Mouse (Mus musculus) neural tube, embryonic 13.5 days (tissue): ENCODE results near the gene Myo18b. TPM values are rescaled to one million over a fixed set of nuclear protein-coding genes. Genes with fewer than 3 reads are reported as not detected.

ENCODE experiments used
- ATAC-seq: fragments of 200-750 bp; cut with Nextera tagmentation; 2 replicates; pipeline ENCODE4 v1.8.0; 2017; ENCODE audit warnings: low read depth, mild to moderate bottlenecking, moderate TSS enrichment, moderate library complexity
- H3K27ac ChIP-seq: fragments of 300-500 bp; sonication (generic); replicated peaks from 2 replicates; pipeline ENCODE4 v1.5.1; 2015; ENCODE audit warnings: moderate library complexity, mild to moderate bottlenecking, inconsistent platforms
- H3K27me3 ChIP-seq: fragments of 300-500 bp; sonication (generic); 2 replicates; pipeline ENCODE4 v1.6.1; 2015; ENCODE audit warnings: mild to moderate bottlenecking, inconsistent platforms
- H3K36me3 ChIP-seq: fragments of 300-500 bp; sonication (generic); 2 replicates; pipeline ENCODE4 v1.6.1; 2015; ENCODE audit warnings: mild to moderate bottlenecking, inconsistent platforms
- H3K4me1 ChIP-seq: fragments of 300-500 bp; sonication (generic); replicated peaks from 2 replicates; pipeline ENCODE4 v1.6.1; 2015; ENCODE audit warnings: inconsistent platforms
- H3K4me2 ChIP-seq: fragments of 300-500 bp; sonication (generic); 2 replicates; pipeline ENCODE4 v1.6.1; 2015; ENCODE audit warnings: inconsistent platforms, mild to moderate bottlenecking, moderate library complexity
- H3K4me3 ChIP-seq: fragments of 300-500 bp; sonication (generic); 2 replicates; pipeline ENCODE4 v1.5.1; 2015; ENCODE audit warnings: mild to moderate bottlenecking, inconsistent platforms
- H3K9ac ChIP-seq: fragments of 300-500 bp; sonication (generic); 2 replicates; pipeline ENCODE4 v1.6.1; 2015; ENCODE audit warnings: moderate library complexity, mild to moderate bottlenecking, inconsistent platforms
- H3K9me3 ChIP-seq: fragments of 300-500 bp; sonication (generic); 2 replicates; pipeline ENCODE4 v1.6.1; 2016; ENCODE audit warnings: inconsistent platforms
- WGBS: fragments of 180-500 bp; shearing (Covaris S2); methylation state at CpG from one replicate; pipeline ENCODE4 v1.1.7; 2015; 5-methylcytosine and 5-hydroxymethylcytosine counted together
- polyA plus RNA-seq: library from polyadenylated mRNA; unstranded; fragments of >200 nt; fragmentation: Nextera tagmentation; extraction: Ambion mirVana; gene quantifications from 2 replicates; pipeline ENCODE4 v1.2.1, GENCODE M21; 2015

Gene Myo18b
- polyA plus RNA-seq, 1 experiment from 2014 or later: 1.4 TPM

GRCm38 (mm10) chr5:112870729-112871128 lies 25.4 kb downstream of the Myo18b start:
- ATAC-seq: peak; percentile 16; the same call in 1 of the 2 replicates
- no peak overlapping the region for H3K4me3 ChIP-seq
- no peak overlapping the region for H3K4me2 ChIP-seq
- 0 out of 2 replicates have a peak, but pooled peaks cover 3% of the 10 kb centered on the region for H3K4me1 ChIP-seq
- H3K36me3 ChIP-seq: no peaks in the 10 kb centered on the region
- peaks cover 23% of the 10 kb centered on the region for H3K27me3 ChIP-seq
- 24% methylated on average over 9 of the region's 9 CpGs for WGBS
- H3K9ac ChIP-seq: no peak overlapping the region
- no peaks in the 10 kb centered on the region for H3K9me3 ChIP-seq
- no peak overlapping the region for H3K27ac ChIP-seq

- H3K27ac ChIP-seq: no peak overlapping the region
- 75% methylated on average over 5 of the region's 5 CpGs for WGBS
These were observed 27.5 kb downstream of the Myo18b start for GRCm38 (mm10) chr5:112868620-112869019.

DNA sequence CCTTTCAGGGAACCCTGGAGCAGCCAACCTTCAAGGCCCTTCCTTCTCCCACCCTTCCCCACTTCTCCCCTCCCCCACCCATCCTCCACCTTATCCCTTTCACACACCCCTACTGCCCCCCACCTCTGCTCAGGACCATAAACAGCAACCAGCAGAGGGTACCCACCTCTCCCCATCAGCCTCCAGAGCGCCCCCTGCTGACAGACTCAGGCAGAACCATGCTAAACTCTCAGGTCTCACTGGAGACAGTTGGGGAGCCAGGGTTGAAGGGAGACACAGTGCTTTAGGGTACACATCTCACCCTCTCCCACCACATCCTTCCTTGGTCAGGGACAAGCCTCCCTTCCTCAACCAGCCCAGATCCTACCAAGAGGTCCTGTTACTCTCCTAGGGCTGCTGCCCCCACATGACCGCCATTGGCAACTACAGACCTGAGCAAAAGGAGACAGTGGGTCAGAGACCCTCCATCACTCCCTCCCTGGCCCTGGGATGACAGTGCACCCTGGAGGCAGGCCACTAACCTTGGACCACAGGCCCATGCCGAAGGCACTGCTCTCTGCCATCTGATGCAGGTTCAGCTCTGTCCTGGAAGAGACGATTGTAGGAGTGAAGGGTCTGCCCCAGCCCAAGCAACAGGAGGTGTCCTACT lies 31.3 kb downstream of the Myo18b start:
- peaks cover 10% of the 10 kb centered on the region; the same call in 1 of the 2 replicates for H3K27me3 ChIP-seq
- ATAC-seq: peak; percentile 38; the same call in 1 of the 2 replicates

More at GRCm38 (mm10) chr5:112868620-112869019, 27.5 kb downstream of the Myo18b start:
- no peaks in the 10 kb centered on the region for H3K9me3 ChIP-seq
- H3K4me2 ChIP-seq: no peak overlapping the region
- peaks cover 23% of the 10 kb centered on the region for H3K27me3 ChIP-seq
- H3K36me3 ChIP-seq: no peaks in the 10 kb centered on the region
- ATAC-seq: no peak
- H3K4me3 ChIP-seq: no peak overlapping the region
- no peak overlapping the region for H3K9ac ChIP-seq
- 0 out of 2 replicates have a peak, but pooled peaks cover 3% of the 10 kb centered on the region for H3K4me1 ChIP-seq

GRCm38 (mm10) chr5:112859379-112860035 lies 36.7 kb downstream of the Myo18b start:
- H3K4me2 ChIP-seq: no peak overlapping the region
- no peaks in the 10 kb centered on the region for H3K36me3 ChIP-seq
- peaks cover 23% of the 10 kb centered on the region for H3K4me1 ChIP-seq
- H3K27ac ChIP-seq: no peak overlapping the region; the same call in 1 of the 2 replicates
- 32% methylated on average over 12 of the region's 12 CpGs for WGBS
- 0 out of 2 replicates have a peak, but pooled peaks cover 8% of the 10 kb centered on the region for H3K27me3 ChIP-seq
- H3K9me3 ChIP-seq: no peaks in the 10 kb centered on the region
- H3K4me3 ChIP-seq: no peak overlapping the region
- ATAC-seq: no peak
- H3K9ac ChIP-seq: no peak overlapping the region

More for the DNA sequence above, 31.3 kb downstream of the Myo18b start:
- 41% methylated on average over 4 of the region's 4 CpGs for WGBS
- Histone ChIP-seq H3K9me3 (no peaks in the 10 kb centered on the region), H3K27ac (no peak overlapping the region), H3K4me2 (no peak overlapping the region), H3K4me1 (peaks cover 1% of the 10 kb centered on the region; the same call in 1 of the 2 replicates), H3K4me3 (no peak overlapping the region), H3K36me3 (no peaks in the 10 kb centered on the region), H3K9ac (no peak overlapping the region)

GRCm38 (mm10) chr5:112853179-112853578 lies 43.0 kb downstream of the Myo18b start:
- 11% methylated on average over 8 of the region's 8 CpGs for WGBS
- H3K27ac ChIP-seq: peak overlapping the region; percentile 86
- no peak overlapping the region for H3K9ac ChIP-seq
- peaks cover 79% of the 10 kb centered on the region for H3K4me1 ChIP-seq
- H3K4me2 ChIP-seq: no peak overlapping the region
- H3K27me3 ChIP-seq: 0 out of 2 replicates have a peak, but pooled peaks cover 14% of the 10 kb centered on the region
- H3K4me3 ChIP-seq: no peak overlapping the region
- ATAC-seq: peak; percentile 16; the same call in 1 of the 2 replicates
- H3K9me3 ChIP-seq: no peaks in the 10 kb centered on the region
- H3K36me3 ChIP-seq: no peaks in the 10 kb centered on the region

DNA sequence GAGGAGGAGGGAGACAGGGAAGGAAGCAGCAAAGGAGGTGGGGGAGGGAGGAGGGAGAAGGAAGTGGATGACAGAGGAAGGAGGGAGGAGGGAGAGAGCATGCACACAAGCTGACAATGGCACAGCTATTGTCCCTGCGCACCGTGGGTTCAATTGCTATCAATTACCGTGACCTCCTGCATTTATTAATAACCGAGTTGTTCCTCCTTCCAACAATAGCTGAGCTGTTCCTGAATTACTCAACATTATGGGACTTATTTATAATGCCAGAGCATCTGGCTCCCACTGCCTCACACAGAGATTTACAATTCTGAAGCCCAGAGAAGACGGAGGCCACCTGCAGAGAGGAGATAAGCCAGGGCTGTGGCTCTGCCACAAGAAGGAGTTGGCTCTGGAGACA lies 44.8 kb downstream of the Myo18b start:
- H3K9ac ChIP-seq: no peak overlapping the region
- 7% methylated on average over 5 of the region's 5 CpGs for WGBS
- no peak overlapping the region for H3K4me2 ChIP-seq
- no peak overlapping the region for H3K4me3 ChIP-seq
- no peaks in the 10 kb centered on the region for H3K36me3 ChIP-seq
- no peaks in the 10 kb centered on the region for H3K9me3 ChIP-seq
- H3K4me1 ChIP-seq: peaks cover 89% of the 10 kb centered on the region
- H3K27ac ChIP-seq: peak overlapping the region; percentile 86
- peaks cover 22% of the 10 kb centered on the region for H3K27me3 ChIP-seq
- 0 out of 2 replicates have a peak, but pooled peaks have one; percentile 13 for ATAC-seq

- no peaks in the 10 kb centered on the region for H3K36me3 ChIP-seq
- 0 out of 2 replicates have a peak overlapping the region, but pooled peaks have one; percentile 35 for H3K27ac ChIP-seq
- H3K27me3 ChIP-seq: peaks cover 12% of the 10 kb centered on the region
- H3K9me3 ChIP-seq: no peaks in the 10 kb centered on the region
- 3% methylated on average over 16 of the region's 16 CpGs for WGBS
- H3K4me1 ChIP-seq: peaks cover 78% of the 10 kb centered on the region
- peak overlapping the region; percentile 31 for H3K4me2 ChIP-seq
- H3K9ac ChIP-seq: peak overlapping the region; percentile 27; the same call in 1 of the 2 replicates
- no peak overlapping the region for H3K4me3 ChIP-seq
- 0 out of 2 replicates have a peak, but pooled peaks have one; percentile 28 for ATAC-seq
These were observed 47.4 kb downstream of the Myo18b start for GRCm38 (mm10) chr5:112848586-112849280.

- peak overlapping the region; percentile 31 for H3K4me2 ChIP-seq
- H3K36me3 ChIP-seq: no peaks in the 10 kb centered on the region
- H3K27ac ChIP-seq: peak overlapping the region; percentile 35
- H3K27me3 ChIP-seq: peaks cover 12% of the 10 kb centered on the region
- no peak for ATAC-seq
- H3K4me3 ChIP-seq: no peak overlapping the region
- peaks cover 78% of the 10 kb centered on the region for H3K4me1 ChIP-seq
- H3K9me3 ChIP-seq: no peaks in the 10 kb centered on the region
- WGBS: 7% methylated on average over 25 of the region's 25 CpGs
- H3K9ac ChIP-seq: peak overlapping the region; percentile 27; the same call in 1 of the 2 replicates
These were observed 48.1 kb downstream of the Myo18b start for GRCm38 (mm10) chr5:112847985-112848542.

GRCm38 (mm10) chr5:112846146-112846545 lies 50.0 kb downstream of the Myo18b start:
- Histone ChIP-seq H3K36me3 (no peaks in the 10 kb centered on the region), H3K4me1 (peaks cover 65% of the 10 kb centered on the region), H3K9me3 (no peaks in the 10 kb centered on the region), H3K4me3 (no peak overlapping the region), H3K4me2 (no peak overlapping the region), H3K9ac (no peak overlapping the region), H3K27ac (no peak overlapping the region), H3K27me3 (peaks cover 12% of the 10 kb centered on the region)
- WGBS: 84% methylated on average over 11 of the region's 11 CpGs
- no peak for ATAC-seq

GRCm38 (mm10) chr5:112844460-112844859 lies 51.7 kb downstream of the Myo18b start:
- H3K36me3 ChIP-seq: no peaks in the 10 kb centered on the region
- ATAC-seq: no peak
- H3K9ac ChIP-seq: no peak overlapping the region
- WGBS: 28% methylated on average over 3 of the region's 3 CpGs
- no peaks in the 10 kb centered on the region for H3K9me3 ChIP-seq
- peak overlapping the region; percentile 77 for H3K27ac ChIP-seq
- peaks cover 8% of the 10 kb centered on the region for H3K27me3 ChIP-seq
- H3K4me2 ChIP-seq: no peak overlapping the region
- H3K4me3 ChIP-seq: no peak overlapping the region
- peaks cover 48% of the 10 kb centered on the region for H3K4me1 ChIP-seq

- 35% methylated on average over 6 of the region's 6 CpGs for WGBS
- Histone ChIP-seq H3K4me2 (no peak overlapping the region), H3K27me3 (peaks cover 11% of the 10 kb centered on the region), H3K36me3 (no peaks in the 10 kb centered on the region), H3K4me1 (peaks cover 41% of the 10 kb centered on the region), H3K4me3 (no peak overlapping the region), H3K9me3 (no peaks in the 10 kb centered on the region), H3K9ac (no peak overlapping the region; the same call in 1 of the 2 replicates), H3K27ac (peak overlapping the region; percentile 77)
- peak; percentile 52 for ATAC-seq
These were observed 52.4 kb downstream of the Myo18b start for GRCm38 (mm10) chr5:112843676-112844257.
